Mouse (Mus musculus): ENCODE measurements around the gene Mical3.

The Mical3 gene

DNA sequence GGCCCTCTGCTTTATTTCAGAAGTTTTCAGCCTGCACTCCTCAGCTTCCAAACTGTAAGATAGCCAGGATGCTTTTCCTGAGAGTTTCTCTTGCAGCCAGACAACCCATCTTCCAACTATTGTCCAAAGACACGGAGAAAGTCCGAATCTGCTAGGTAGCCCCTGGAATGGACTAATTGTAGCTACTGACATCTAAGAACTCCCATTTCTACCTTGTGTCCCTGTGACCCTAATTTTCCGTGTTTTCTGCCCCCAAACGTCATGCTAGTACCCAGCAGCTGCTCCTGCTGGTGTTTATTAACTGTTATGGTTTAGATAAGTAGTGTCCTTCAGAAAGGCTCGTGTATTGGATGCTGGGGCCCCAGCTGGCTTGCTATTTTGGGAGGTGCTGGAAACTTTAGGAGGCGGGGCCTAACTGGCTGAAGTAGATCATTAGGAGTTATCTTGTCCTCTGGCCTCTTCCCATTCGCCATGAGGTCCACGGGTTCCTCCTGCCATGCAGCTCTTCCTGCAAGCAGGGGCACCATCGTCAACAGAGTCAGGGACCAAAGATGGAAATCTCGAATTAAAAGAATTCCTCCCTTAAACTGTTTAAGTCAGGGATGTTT, 19.2 kb downstream of the Mical3 start:
- CTCF ChIA-PET = interaction anchor here (0.5 to 0.7 kb wide), 2 partner anchors 163 to 1763 kb away, joined by 3 read pairs; partner anchors contain the start of gene Necap1

DNA sequence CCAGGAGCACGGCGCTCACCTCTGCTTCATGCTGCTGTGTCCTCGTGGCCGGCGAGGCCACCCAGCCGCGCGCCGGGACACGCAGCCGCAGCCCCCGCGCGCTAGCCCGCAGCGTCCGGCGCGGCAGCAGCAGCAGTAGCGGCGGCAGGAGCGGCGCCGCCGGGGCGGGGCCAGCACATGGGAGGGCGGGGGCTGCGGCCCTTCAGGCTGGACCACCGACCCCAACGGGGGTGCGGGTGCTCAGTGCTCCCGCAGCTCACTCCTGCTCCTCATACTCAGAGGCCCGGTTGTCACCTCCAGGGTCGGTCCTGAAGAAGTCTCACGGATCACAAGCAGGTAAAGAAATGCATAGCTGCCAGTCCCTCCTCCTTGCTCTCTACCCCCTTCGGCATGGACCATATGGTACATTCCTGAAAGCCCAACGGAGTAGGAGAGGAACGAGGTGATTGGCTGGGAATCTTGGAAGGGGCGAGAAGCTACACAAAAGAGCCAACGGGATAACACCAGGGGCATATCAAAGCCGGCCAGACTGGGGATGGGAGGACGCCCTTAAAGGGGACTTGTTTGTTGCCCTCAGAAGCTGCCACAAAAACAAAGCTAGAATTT, 20.7 kb downstream of the Mical3 start:
- CTCF ChIA-PET = no interaction called here

DNA sequence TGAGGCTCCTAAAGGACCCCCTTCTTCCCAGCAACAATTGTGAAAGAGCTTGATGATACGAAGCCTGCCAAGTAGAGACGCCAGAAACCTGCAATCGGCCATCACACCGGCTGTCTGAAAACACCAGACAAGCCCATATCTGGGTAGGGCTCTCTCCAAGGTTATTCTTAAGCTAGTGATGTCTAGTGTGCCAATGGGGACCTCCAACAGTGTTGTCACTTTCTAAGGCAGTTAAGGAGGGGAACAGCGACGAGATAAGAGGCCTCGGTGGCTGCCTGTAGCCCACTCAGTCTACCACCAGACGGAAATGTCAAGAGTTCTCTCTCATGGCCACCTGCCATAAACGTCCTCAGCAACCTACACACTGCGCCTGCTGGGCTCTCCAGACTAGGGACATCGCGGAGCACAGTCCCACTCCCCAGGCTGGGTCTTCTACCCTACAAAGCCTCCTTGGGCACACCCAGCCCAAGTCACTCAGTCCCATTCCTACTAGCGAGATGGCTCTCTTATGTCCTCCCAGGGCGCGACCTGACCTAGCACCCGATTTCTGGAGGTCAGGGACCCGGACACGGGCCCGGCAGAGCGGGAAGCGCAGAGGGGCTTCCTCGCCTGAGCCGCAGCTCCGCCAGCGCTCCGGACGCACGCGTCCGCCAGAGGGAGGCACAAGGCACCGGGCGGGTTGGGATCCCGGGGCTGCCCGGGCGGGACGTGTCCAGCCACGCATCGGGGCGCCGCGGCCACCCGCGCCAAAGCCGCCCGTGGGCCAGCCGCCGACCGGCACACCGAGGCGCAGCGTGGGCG, 21.4 kb downstream of the Mical3 start:
- CTCF ChIA-PET = no interaction called here

DNA sequence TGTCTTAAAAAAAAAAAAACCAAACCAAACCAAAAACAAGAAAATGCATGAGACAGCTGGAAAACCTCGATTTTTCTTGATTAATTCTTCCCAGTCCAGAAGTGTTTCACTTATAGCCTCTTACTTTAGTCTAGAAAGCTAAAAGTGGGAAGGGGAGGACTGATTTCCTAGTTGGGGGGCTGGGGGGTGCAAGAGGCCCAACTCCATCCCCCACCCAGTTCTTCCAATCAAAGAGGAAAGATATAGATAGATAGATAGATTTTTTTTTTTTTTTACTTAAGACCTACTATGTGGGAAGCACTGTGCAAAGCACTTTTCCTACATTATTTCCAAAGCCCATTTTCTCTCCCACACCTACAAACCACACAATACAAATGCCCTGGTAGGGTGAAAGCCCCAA, 22.7 kb downstream of the Mical3 start:
- CTCF ChIA-PET = interaction anchor here (0.6 kb wide), 1 partner anchor 21 kb away, joined by 7 read pairs; no protein-coding TSS in a partner anchor

DNA sequence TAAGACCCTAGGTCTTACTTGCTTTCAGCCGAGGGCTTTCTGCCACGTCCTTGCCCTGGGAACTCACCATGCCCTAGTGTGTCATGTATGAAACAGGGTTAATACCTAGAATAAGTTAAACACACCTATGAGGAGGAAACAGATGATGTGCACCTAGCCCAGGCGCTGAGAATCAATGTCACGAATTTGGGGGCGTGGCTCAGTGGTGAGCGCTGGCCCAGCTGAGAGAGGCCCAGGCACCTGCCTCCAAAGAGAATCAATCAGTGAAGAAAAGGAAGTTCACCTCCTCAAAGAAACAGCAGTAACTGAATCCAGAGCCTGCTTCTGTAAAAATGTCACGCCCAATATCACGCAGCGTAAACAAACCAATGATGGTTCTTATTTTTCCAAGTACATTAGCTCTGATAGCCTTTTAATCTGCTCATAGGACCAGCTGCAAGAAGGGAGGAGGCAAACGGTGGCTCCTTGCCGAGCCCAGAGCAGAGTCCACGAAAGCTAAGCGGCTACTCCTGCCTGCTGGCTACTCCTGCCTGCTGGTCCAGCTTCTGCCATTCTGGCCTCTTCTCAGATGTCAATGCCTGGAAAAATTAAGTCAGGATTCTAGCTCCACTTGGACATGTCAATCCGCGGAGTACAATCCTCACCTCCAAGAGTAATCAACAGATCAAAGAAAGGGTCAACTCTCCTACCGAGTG, 23.9 kb downstream of the Mical3 start:
- CTCF ChIA-PET = interaction anchor here (1.2 kb wide), 1 partner anchor 12 kb away, joined by 16 read pairs; no protein-coding TSS in a partner anchor

DNA sequence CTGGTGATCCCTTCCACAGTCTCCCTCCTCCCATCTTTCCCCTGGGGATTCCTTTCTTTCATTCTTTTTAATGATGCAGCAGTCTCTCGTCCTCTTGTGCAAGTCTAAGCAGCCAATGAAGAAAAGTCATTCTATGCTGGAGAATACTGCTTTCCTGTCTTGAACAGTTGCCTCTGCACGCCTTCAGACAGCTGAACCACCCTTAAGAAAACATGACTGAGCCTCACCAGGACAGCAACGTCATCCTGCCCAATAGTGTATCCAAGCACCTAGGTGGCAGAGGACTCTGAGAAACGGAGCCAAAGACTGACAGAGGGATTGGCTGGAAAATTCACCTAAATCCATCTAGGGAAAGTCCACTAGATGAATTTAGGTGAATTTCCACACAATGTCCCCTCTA, 25.1 kb downstream of the Mical3 start:
- CTCF ChIA-PET = no interaction called here

DNA sequence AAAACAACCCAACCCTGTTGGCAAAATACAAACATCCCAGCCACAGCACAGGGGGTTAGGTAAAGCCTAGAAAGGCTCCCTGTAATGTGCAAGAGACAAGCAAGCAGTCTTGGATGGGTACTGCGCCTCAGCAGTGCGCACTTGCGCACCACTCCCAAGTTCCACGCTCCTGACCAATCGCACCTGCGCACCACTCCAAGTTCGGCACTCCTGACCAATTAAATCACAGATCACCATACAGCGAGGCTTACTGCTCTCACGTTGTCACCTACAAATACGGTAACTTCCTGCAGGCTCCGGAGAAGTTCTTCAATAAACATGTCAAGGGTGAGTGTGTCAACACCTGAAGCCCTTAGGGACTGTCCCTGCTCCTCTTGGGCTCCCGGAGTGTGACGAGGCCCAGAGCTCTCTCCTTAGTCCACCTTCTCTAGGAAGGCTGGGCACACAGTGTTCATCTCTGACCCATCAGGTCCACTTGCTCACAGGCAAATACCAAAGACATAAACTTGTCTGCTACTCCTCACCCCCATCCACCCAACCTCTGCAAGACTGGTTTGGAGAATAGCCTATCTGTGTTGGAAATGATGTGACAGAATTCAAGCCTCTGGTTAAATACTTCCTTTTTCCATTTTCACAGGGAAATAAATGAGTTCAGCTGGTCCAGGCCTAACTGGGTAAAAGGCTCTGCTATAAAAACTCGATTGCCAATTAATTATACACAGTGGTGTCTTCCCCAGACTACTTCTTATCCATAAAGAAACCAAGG, 27.2 kb downstream of the Mical3 start:
- CTCF ChIA-PET = no interaction called here

DNA sequence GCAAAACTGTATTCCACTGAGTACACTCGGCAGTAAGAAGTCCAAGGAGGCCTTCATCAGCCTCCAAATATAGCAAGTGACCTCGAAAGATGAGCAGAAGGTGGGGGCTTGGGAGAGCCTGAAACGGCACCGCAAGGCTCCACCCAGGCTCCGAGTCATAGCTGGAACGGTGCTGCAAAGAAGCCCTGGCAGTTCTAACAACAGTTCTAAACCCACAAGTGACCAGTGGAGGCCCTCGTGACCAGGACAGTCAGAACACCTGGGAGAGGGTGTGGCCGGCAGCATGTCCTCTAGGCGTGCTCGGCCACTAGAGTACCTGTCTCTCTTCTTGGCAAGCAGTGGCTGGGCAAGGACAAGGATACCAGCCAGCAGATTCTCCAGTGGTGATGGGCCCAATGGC, 27.9 kb downstream of the Mical3 start:
- CTCF ChIA-PET = no interaction called here

DNA sequence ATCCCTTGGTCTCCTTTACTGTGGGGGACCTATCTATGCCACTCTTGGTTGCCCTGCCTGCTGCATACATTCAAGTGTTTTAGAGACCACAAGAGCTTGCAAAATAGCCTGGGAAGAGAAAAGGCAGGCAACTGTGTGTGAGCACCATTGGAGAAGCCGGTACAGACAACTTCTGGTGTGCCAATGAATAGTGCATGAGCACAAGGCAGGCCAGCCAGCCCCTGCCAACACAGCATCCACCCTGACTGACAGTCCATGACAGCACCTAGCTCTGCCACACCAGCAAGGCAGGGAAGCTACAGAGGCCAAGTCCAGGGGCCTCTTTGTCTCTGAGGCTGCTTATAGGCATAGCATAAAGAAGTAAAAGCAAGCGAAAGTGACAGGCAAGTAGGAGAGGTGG, 28.7 kb downstream of the Mical3 start:
- CTCF ChIA-PET = no interaction called here

DNA sequence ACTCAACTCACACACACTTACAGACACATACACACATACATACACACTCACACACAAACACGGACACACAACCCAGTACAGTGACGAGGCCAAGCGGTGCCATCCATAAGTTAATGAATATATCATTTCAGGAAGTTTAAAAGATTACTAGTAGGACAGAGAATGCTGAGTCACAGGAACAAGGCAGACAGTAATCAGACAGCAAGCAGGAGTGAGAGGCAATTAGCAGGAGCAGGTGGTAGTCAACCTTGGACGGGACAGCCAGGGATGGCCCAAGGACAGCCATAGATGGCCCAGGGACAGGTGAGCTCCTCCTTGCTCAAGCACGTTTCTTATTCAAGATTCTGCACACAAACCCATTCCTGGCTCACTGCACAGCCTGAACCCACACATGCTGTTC, 29.6 kb downstream of the Mical3 start:
- CTCF ChIA-PET = no interaction called here

DNA sequence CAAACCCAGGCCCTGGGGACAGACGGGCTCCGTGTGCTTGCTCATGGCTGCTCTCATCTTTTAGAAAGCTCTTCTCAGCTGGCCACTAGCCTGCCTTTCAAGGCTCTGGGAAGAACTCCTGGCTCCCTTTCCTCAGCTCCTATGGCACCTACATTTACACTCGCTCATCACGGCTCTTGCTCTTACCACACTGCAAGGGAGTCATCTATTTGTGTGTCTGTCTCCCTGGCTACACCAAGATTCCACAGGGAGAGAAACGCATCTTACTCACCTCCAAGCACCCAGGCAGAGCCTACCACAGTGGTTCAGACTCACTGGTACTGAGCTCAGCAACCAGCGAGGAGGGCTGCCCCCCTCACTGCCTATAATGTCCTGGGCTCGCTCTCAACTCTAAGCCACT, 31.0 kb downstream of the Mical3 start:
- CTCF ChIA-PET = no interaction called here

DNA sequence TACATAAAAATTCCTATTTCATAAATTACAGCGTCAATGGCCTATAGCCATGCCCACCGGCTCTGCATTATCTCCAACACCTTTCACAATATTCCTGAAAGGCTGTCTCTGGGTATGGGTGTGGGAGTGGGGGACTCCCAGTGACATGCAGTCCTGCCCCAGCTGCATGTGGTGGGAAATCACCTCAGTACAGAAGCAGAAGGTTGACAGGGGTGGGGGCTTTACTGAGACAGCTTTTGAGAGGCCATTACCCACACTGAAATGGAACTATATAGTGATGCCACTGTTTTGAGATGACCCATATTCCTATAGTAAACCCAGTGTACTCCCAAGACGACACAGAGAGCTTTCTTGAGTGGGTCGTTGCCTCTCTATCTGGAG, 31.6 kb downstream of the Mical3 start:
- CTCF ChIA-PET = no interaction called here

DNA sequence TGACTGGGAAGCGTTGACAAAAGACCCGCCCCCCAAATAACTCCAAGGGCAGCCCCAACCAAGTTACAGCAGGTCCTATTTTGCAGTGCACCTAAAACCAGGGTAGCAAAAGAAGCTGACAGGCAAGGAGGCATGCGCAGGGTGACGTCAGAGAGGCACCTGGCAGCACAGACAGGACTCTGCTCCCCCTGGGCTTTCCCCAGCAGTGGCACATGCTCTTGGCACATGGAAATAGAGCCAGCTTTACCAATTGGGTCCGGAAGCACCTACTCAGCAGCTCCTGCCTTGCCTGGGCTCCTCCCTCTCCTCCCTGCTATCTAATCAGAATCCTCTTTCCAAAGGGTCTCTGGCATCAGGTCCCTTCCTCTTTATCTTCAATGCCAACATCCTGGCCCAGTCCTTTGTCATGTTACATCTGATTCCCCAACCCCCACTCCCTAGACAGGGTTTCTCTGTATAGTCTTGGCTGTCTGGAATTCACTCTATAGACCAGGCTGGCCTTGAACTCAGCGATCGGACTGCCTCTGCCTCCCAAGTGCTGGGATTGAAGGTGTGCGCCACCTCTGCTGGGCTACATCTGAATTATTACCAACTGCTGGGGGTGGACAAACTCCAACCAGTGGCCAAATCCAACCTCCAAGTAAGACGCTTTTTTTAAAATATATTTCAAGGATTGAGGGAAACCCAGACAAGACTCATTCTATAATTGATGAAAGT, 32.1 kb downstream of the Mical3 start:
- CTCF ChIA-PET = no interaction called here

DNA sequence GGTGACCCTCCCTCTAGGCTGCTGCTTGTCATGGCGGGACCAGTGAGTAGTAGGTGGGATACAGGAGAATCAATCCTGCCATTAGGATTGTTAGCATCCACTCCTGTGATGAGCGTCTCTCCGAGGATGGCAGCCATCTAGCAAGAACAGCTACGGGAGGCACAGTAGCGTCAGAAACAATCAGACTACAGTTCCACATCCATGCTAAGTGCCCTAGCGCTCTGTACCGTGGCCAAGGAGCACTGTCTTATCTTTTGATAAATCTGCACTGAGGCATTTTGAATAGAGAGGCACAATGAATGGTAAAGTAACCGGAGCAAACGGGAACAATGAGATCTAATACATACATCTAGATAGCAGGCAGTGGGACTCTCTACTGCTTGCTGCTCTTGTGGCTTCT, 32.7 kb downstream of the Mical3 start:
- CTCF ChIA-PET = no interaction called here

DNA sequence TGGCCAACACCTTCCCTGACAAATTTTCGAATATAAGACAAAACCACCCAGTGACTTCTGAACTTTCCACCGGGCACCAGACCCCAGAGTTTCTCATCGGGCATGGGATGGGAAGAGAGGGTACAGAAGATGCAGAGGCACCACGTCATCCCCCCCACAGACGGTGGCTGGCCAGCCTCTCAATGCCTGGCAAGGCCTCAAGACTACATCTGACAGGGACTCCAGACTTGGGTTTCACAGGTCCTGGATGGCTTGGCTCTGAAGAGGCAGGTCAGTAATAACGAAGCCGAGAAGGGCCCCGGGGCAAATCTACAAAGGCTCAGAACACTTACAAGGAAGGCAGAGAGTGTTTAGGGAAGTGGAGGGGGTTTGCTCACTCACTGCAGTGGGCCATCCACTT, 33.9 kb downstream of the Mical3 start:
- CTCF ChIA-PET = no interaction called here

DNA sequence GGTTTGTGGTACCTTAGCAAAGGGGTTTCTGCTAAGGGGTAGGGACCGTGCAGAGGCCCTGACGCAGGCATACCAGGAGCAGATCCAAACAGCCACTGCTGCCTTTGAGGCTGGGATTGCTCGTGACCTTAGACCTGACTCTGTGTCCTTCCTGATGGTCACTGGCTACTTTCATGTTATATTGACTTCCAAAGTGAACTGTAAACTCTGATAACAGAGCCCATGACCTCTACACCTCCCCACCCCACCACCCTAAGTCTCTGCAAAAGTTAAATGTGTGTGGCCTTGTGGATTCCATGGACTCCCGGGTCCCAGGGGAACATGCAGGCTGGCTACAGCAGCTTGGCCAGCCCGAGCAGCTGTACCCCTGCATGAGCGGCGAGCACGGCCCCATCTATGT, 34.4 kb downstream of the Mical3 start:
- CTCF ChIA-PET = no interaction called here

DNA sequence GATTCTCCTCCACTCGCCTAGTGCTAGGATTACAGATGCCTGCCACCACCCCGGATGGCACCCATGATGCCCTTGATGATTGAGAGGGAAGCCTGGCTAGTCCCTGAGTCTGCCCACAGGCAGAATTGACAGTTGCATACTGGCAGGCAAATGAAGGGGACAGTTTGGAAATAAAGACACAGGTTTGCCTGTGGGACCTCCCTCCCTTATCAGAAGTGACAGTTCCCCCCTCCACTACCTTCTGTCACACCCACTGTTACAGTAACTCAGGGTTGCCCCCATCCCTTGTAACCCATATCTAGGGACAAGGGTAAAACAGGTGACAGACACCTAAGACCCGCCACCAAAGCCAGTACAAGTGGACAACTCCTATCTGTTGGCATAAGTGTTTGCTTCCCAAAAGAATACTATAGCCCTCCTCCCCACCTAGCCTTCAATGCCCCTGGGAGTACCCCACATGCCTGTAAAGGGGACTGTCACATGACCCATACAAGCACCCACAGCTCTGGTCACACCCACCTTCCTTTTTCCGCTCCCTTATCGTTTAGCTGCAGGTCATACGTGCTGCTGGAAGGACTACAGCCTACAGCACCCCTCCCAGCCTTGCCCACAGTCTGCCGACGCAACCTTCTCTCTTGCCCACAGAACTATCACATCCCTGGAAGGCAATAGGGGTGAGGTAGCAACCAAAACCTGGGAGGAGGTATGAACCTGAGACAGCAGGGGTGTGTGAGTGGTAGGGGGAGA, 37.0 kb downstream of the Mical3 start:
- CTCF ChIA-PET = interaction anchor here (0.6 to 1.2 kb wide), 2 partner anchors 13 to 31 kb away, joined by 4 to 16 read pairs; no protein-coding TSS in a partner anchor

DNA sequence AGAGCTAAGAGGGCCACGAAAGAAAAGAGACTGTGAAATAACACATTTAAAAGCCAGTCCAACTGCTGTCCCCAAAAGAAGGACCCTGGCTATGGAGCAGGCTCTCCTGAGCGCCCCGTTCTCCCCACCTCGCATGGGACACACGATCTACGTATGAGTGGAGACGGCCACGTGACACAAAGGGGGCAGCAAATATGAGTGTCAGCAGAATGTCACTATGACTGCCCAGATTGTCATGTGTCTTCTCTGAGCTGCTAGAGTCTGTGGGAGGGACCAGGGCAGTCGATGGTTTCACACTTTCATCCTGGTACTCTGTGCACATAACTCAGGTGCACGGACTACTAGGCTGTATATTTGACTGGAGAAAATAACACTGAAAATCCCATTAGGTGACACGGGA, 40.0 kb downstream of the Mical3 start:
- CTCF ChIA-PET = no interaction called here

DNA sequence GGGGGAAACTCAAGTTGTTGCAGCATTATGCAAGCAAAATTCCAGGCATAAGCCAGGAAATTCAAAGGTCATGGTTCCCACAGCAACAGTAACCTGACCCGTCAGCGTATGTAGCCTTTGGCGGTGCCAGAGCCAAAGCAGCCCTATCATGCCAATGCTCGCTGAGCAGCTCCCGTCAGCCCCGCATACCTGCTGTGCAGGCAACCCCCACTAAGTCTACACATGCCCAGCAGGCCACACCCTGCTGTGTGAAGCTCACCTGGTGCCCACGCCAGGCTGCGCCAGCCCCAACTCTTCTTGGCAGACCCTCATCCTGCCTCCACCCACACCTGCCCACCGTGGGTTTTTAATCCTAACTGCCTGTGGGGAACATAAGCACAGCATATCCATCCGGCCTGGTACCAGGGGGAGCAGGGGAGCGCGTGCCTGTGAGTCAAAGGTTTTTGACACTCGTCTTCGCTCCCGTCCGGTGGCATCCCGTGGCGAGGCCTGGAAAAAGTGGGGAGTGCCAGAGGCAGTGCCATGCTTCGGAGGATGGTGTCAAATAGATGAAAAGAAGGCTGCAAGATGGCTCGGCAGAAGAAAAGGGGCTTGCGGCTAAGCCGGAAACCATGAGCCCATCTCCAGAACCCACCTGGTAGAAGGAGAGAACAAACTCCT, 43.1 kb downstream of the Mical3 start:
- CTCF ChIA-PET = interaction anchor here (0.6 to 0.7 kb wide), 2 partner anchors 168 to 200 kb away, joined by 3 to 11 read pairs; no protein-coding TSS in a partner anchor

DNA sequence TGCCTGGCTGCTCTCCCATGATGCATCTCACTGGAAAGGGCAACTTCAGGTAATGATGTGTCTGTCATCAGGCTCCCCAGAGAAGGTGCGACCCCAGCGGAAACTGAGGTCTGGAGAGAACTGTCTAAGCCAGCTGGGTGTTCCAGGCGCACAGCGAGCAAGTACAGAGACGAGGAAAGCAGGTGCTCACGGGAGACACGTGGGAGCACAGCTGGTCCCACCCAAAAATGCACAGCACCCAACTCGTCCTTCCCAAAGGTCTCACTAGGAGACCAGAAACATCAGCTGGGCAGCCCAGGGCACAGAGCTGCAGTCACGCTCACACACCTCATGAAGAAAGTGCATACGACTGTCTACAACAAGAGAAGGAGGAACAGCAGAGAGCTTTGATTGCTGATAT, 43.7 kb downstream of the Mical3 start:
- CTCF ChIA-PET = interaction anchor here (0.6 to 0.7 kb wide), 3 partner anchors 21 to 200 kb away, joined by 3 to 11 read pairs (median 7); no protein-coding TSS in a partner anchor
